Mouse (Mus musculus): ENCODE data around the gene Ccdc187.
A peak's percentile ranks its signal among the peaks of the same experiment; 100 is the strongest.

Gene Ccdc187

GRCm38 (mm10) chr2:26273611-26274010 is 20.7 kb downstream of the Ccdc187 start:
- peak; percentile 81 for DNase-seq

GRCm38 (mm10) chr2:26268216-26268615 is 26.1 kb downstream of the Ccdc187 start:
- no peak for DNase-seq

DNA sequence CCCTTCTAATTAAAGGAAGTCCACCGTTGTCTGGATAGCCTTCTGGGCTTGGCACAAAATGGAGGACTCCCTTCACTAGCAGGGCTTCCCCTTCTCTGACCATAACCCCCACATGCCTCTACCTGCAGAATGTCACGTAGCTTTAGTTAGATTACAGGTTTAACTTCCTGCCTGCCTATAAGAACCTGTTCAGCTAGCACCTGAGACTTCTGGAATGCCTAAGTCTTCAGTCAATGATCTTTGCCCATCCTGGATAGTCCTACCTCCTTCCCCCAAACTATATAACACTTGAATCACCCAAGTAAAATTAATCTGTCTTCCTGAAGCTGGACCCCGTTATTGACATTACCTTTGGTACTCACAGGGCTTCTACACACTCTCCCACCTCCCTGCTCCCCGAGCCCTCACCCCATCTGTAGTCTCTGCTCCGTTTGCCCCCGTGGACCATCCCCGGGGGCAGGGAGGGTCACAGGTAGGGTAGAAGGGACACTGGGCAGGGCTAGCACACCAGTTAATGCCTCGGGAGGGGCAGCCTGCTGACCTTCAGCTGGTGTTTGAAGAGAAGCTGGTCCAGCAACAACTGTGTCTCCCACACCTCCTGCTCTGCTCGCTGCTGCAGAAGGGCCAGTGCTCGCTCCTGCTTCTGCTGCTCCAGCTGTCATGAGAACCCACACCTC is 28.2 kb downstream of the Ccdc187 start:
- DNase-seq, result no peak

DNA sequence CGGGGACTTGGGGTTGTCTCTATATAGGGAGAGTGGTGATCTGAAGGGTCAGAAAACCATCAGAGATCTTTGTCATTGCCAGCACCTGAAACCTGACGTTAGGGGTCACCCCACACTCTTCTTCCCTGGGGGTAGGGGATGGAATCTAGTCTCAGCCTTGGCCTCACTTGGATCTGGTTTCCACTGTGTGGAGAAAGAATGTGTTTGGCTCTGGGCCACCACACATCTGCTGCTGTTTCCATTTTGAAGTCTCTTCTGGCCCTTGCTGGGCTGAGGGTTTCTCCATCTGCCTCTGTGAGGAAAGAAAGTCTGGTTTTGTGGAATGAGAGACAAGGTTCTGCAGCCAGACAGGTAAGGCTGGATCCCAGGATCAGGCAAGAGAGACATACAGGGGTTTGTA is 29.3 kb downstream of the Ccdc187 start:
- no peak for DNase-seq

DNA sequence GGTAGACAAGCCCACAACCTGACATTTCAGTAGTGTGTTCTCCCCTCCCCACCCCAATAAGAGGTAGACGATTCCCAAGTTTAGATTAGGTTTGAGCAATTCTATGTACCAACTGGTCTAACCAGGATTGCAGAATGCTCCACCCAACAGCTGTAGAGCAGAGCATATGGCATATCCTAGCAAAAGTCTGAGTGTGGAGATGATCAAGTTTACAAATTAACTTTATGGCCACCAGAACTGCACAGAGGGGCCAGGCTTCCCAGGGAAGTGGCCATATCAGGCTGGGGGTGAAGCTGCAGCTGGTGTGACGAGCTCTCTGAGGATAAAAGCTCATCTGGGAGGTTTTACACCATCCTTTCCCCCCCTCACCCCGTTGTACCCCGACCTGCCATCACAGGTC is 29.7 kb downstream of the Ccdc187 start:
- no peak for DNase-seq

DNA sequence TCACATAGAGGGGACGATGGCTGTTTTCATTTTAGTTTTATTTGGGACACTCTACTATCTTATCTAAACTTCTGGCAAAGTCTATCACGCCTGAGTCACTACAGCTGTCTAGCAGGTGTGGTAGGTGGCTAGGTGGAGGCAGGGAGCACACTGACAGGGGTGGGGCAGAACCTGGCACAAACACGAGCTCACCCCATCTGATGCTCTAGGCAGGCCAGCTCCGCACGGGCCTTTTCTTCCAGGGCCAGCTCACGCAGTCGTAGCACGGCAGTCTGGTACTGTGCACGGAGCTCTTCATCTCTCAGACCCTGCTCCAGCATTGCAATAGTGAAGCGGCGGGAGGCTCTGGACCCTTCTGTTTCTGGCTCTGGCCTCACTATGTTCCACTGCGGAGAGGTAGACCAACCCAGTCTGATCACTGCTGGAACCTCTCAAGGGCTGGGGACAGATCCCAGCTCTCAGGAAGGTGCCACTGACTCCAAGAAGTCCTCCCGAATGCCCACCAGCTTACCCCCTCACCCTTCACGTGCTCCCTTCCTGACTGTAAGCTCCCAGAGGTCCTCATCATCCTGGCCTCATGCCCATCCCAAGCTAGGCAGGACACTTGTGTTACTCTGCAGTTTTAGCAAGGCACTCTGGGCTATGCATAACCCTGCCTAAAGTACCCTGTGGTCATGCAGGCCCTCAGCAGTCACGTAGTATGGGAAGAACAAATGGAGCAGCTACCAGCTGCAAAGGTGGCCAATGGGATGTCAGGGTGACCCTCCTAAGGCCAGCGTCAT is 36.9 kb downstream of the Ccdc187 start:
- DNase-seq, result no peak

DNA sequence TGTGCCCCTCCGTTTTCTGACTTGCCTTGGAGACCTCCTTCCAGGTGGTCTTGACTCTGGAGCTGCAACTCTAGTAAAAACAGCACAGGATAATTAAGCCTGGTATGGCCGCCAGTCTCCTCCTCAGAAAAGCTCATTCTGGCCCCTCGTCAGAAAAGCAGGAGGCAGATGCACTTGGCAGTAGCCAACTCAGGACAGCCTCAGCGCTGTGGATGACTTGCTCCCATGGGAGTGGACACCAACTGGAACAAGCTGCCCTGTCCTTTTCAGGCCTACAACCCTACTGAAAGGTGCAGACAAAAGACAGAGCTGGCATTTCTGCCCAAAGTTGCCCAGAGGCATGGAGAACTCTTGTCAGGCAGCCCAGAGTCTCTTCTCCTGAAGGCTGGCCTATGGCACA is 39.5 kb downstream of the Ccdc187 start:
- DNase-seq, result no peak

DNA sequence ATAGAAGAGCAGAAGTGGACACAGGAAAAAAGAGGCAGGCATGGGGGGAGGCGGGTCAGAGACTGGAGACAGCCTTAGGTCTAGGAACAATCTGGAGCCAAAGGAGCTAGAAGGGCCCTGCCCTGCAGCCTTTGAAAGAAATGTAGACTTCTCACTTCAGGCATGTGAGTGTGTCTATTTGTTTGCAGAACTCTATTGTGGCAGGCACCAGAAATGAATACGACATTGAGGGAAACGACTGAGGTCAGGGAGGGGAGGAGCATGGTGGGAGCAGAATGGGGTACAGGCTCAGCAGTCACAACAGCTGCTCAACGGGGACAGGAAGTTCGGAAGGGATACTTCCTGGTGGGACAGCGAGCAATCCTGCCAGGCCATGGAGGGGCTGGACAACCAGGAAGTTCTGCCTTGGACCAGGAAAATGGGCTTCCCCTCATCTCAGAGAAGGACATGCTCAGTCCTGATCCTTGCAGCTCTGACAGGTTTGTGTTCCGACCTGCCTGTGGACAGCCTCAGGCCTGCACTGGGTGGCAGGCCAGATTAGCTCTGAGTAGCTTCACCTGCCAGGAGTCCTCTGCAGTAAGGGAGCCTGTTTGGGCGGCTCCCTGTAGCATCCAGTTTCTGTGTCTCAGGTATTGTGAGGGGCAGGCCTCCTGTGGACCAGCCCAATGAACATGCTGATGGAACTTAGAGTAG is 41.7 kb downstream of the Ccdc187 start:
- no peak for DNase-seq

DNA sequence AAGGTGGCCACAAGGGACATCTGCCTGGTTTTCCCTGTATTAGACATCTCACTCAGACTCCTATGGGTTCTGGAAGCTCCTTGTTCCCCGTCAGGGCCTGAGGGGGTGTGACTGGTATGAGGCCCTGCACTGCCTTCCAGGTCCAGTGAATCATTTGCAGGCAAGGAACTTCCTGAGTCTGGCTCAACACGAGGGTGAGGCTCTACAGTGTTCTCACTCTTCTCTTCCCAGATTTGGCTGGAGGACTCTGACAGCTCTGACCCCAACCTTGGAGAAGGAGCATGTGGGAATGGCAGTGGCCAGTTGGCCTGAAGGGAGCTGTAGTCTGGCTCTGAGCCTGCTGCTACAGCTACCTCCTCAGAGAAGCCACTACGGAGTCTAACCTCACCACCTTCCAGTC is 46.8 kb downstream of the Ccdc187 start:
- no peak for DNase-seq

DNA sequence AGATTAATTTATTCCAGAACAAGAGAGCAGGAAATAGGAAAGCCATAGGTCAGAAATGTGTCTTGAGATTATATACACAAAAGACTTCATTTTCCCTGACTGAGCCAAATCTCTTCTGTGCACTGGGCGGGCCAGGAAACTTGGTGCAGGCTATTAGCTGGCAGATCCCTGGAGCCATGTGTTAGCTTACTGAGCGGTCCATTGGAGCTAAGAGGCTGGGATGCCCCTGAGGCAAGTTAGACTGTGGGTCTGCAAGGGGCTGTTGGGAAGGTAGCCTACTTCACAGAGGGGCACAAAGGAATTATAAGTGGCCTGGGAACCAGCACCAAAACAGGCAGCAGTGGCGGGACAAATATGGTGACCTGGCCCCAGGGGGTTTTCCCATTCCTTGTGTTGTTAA is 53.5 kb downstream of the Ccdc187 start:
- no peak for DNase-seq

DNA sequence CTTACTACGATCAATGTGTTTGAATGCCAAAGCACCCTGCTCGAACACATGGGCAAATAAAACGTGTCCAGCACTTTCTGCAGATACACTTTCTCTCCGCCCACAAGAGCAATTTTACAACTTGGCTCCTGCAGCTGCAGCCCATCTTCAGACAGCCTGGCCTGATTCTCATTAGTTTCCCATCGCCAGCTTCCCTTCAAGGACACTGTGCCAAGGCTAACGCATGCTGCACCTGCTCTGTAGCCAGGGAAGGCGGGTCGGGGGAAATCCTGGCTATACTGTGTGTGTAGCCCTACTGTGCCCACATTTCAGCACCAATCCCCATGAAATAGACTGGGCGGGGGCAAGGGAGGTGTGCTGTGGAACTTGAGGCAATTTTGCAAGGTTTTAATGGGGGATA is 54.0 kb downstream of the Ccdc187 start:
- DNase-seq, result no peak

DNA sequence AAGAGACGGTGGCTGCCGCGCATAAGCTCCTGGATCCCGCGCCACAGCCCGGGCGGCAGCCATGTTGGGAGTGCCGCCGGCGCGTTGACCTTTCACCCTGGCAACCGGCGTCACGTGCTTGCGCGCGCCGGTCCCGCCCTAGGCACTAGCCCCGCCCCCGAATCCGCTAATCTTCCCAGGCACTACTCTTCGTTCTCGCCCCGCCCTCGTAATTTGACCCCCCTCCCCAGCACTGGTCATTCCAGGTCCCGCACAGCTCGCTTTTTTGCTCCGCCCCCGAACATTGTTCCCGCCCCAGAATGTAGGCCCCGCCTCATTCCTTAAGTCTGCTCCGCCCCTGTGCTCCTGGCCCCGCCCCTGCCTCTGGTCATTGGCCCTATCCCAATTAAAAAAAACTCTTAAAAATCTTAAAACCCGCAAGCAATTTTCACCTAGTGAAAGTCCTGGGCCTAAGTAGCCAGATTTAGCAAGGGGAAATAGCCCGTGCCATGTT is 57.0 kb downstream of the Ccdc187 start, which contains the start of gene Qsox2:
Gene Qsox2 (minus strand): TSS at position 236 of the 493 bp plus-strand sequence.
- DNase-seq, result peak; percentile 86

GRCm38 (mm10) chr2:26236681-26237289 is 57.6 kb downstream of the Ccdc187 start:
- no peak for DNase-seq

DNA sequence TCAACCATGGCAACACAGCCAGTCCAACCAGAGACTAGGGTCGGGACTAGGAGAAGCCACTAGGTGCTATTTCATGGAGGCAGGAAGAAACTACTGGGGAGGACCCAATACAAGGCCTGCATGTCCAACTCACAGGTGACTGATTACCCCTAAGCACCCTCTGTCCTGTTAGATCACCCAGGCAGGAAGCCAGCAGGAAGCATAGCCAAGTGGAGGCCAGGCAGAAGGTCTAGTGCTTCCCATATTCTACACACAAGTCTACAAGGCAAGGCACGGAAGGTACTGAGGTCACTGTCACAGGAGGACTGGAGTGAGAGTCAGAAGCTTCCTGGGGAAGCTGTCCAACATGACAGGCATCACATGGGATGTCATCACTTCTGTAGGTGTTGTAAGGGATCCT is 59.6 kb downstream of the Ccdc187 start:
- no peak for DNase-seq

GRCm38 (mm10) chr2:26234253-26234652 is 60.1 kb downstream of the Ccdc187 start:
- no peak for DNase-seq

DNA sequence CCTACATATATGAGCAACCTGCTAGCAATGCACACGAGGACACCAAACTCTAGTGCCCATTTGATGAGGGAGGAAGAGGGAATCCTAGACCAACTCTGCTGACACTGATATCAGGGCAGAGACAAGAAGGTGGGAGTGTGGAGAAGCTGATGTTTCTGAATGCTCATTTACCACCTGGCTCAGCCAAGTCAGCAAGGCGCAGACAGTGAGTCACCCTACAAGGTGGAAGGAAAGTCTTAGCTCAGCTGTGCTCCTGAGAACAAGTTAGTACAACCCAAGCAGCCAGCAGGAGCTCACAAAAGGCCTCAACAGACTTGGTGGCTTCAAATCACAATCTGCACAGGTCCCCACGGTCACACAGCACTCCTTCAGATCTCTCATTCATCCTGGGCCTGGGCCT is 63.0 kb downstream of the Ccdc187 start:
- DNase-seq, result no peak

- DNase-seq, result no peak
Measured at GRCm38 (mm10) chr2:26230253-26230652, 64.1 kb downstream of the Ccdc187 start.

DNA sequence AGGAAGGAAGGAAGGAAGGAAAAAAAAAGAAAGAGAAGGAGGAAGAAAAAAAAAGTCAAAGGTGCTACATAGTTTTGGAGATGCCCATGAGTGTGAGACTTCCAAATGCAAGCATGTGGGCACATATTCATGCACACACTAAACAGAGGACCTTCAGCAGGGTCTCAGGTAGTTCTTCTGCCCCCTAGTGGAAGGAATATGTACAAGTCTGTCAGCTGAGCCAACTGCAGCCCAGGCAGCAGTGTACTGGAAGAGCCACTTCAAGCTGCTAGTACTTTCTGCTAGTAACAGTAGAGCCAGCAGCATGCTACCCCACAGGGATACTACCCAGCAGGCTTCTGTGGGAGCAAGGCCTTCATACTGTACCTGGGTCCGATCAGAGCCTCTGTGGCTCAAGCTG is 66.6 kb downstream of the Ccdc187 start:
- DNase-seq, result peak; percentile 86

GRCm38 (mm10) chr2:26225242-26225641 is 69.1 kb downstream of the Ccdc187 start:
- DNase-seq, result no peak

GRCm38 (mm10) chr2:26223961-26224360 is 70.4 kb downstream of the Ccdc187 start:
- peak; percentile 76 for DNase-seq

GRCm38 (mm10) chr2:26214526-26214925 is 79.8 kb downstream of the Ccdc187 start:
- peak; percentile 92 for DNase-seq

DNA sequence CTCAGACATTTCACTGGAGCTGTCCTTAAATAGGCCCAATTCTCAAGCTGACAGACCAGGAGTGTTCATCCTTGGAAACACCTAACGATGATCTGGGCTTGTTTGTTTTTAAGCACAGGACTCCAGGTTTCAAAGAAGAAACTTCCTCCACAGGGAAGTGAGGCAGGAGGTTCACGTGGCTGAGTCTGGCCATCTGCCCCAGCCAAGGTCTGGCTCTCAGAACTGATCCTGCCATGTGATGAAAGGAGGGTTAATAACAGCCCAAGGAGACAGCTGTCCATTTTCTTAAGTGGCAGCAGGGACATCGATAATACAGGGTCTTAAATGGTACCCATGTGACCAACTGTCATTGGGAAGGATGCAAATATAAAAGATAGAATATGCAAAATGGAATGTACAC is 84.8 kb downstream of the Ccdc187 start:
- DNase-seq, result no peak

DNA sequence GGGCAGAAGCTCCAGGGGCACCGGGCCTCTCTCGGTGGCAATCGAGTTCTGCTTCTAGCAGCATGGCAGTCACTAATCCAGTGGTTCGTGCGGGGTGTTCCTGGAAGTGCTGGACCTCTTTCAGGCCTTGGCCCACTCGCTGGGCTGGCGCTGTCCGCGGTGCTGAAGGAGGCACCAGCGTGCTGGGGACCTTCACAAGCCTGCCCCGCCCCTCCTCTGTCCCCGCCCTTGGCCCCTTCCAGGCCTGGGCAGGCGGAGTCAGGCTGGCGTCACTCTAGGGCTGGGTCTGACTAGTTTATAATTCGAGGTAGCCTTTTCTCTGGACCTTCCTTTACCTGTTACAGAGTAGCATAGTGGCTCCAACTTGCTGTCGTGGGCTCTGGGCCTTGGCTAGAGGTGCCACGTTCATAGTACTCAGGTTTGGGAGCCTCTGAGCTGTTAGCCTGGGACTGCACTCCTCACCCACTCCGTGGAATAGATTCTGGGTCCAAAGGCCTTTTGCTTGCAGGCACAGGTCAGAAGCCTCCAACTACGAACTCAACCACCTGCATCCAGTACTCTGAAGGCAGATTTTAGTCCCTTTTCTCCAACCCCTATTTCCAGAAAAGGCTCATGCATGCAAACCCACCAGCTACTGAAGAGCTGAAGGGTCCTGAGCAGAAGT is 86.1 kb downstream of the Ccdc187 start, which contains the start of gene Lhx3:
Gene Lhx3 (minus strand): TSS at position 164 of the 664 bp plus-strand sequence.
- no peak for DNase-seq
